Mouse (Mus musculus): Measurements from ENCODE around the gene Cxcl14.

GRCm38 (mm10) chr13:56339816-56340215 is 43.5 kb upstream of the Cxcl14 start:
- TF ChIP-seq EP300 (IDR thresholded peaks at IDR 0.05): no peak
- TF ChIP-seq CTCF (IDR thresholded peaks at IDR 0.05): no peak

Measured in lung, postnatal 0 days (tissue).